Mouse (Mus musculus): ENCODE measurements at regions not wholly inside any gene's neighbourhood (a gene's known extent, or its start where the extent isn't known, plus 50 kb on each side); places are given as distances from the start of the nearest gene placed in this dataset.

DNA sequence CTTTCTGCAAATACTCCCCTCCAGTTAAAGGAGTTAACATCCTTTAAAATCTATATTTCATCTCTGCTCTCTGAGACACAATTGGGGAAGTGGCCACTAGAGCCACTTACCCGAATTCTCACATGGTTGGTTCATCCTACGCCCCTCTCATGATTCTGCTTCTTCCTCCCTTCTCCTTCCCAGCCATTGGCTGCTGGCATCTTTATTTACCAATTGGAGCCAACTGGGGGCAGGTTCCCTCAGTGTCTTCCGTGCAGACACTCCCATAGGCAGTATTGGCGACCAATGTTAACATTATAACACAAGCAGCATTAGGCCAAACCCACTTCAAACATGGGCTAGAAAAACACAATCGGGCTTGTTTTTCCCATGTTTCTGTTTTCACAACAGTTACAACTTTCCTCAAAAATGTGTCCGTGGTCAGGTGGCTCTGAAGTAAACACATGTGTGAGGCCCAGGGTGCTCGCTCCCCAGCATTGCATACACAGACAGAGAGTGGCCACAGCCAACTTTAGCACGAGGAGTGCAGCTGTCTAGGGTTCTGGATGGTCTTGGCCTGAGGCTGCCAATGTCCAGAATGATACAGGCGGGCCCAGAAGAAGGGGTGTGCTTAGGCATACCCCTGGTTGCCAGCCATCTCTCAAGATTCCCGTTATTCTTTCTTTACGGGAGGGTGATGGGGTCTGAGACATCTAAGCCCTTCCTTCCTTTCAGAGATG is 119.1 kb downstream of the Zfp706 start:
- DNase-seq (ENCODE audit: low spot score) = no peak

DNA sequence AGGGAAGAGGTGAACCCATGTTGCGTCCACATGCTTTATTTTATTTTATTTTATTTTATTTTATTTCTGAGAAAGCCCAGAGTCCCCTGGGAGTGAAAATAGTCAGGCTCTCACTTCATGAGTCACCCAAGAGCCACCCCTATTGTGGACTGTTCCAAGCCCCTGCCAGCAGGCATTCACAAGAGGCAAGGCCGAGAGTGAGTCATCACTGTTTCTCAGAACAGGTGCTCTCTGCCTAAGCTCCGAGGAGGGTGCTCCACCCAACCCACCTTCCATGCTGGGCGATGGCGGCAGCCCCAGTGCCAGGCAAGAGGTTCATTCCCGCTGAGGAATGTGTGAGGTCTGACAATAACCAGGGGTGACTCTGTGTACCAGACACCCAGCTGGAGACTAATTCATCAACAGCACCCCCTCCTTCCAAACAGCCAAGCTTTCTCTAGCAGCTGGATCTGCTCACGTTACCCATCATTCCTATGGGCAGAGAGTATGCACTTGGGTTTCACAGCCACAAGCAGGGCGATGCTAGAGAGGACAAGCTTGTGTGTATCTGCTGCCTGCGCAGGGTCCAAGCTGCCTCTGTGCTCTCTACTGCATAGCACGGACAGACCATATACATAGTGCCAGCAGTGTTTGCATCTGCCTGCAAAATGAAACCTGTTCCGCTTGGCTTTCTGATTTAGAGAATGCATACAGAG is 122.8 kb downstream of the Zfp706 start:
- DNase-seq (ENCODE audit: low spot score) = no peak

DNA sequence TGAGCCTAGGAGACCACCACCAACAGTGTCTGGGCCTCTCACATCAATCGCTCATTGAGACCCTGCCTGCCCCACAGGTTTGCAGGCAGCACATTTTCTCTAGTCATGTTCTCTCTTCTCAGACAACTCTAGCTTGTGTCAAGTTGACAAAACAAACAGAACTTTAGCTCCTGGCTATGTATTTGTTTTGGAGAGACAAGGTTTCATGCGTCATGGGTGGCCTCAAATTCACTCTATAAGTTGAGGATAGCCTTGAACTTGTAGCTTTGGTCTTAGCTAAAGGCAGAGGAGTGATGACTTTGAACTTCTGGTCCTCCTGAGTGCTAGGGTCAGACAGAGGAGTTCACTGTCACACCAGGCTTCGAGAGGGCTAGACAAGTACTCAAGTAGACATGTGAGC is 123.5 kb downstream of the Zfp706 start:
- no peak for DNase-seq (ENCODE audit: low spot score)

DNA sequence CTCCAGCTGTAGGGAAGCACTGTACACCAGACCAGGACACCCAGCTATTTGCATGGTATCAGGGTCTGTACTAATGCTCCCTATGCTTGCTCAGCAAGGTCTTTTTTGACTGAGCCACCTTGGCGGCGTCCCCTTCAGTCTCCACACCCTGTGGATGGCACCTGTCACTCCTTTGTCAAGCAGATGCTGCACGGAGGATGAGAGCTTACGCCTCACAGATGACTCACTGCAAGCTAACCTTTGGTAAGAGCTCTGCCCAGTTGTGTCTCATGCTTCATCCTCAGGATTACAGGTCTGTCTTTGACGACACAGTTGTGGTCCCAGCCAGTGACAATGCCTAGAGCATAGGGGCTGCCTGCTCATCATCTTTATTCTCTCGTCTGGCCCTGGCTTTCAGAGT is 124.4 kb downstream of the Zfp706 start:
- DNase-seq (ENCODE audit: low spot score) = no peak

DNA sequence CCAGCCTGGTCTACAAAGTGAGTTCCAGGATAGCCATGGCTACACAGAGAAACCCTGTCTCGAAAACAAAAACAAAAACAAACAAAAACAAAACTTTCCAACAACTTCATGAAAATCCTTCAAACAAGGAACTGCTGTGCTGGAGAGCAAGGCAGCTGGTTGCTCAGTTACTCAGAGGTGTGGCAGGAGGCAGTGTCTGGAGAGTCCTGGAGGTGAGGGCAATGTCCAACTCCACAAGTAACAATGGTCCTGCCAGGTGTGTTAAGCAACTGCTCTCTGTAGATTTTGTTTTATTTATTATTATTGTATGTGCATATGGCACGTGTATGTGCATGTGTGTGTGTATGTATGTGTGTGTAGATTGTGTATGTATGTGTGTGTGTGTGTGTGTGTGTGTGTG is 126.0 kb downstream of the Zfp706 start:
- no peak for DNase-seq (ENCODE audit: low spot score)

DNA sequence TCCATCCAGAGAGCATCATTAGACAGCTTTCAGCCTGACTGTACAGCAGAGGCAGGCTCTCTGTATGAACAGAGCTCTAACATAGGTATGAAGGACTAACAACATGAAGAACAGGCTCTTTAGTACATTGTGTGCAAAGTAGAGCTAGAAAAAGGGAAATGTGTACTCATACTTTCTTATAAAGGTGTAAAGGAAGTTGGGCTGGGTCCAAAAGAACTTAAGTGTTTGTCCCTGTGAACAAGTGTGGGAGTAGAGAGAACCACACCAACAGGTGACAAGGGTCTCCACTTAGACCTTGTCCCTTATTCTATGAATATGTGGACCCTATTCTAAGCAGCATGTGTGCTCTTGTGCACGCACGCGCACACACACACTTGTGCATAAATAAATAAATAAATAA is 127.0 kb downstream of the Zfp706 start:
- no peak for DNase-seq (ENCODE audit: low spot score)

DNA sequence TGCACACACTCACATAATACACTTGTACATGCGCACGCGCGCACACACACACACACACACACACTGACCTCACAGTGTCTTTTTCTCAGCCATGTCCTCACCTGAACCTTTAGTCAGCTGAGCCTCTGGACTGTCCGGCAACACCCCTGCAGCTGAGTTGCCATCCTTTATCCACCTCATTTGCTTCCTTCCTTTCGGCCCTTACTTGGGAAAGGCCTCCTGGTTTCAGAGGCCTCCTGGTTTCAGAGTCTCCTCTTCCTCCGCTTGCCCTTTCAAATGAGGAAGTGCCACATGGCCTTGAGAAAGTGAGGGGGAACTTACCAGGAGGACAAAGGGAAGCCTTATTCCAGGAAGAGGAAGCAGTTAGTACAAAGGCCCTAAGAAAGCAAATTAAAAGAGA is 128.0 kb downstream of the Zfp706 start:
- DNase-seq (ENCODE audit: low spot score) = no peak

DNA sequence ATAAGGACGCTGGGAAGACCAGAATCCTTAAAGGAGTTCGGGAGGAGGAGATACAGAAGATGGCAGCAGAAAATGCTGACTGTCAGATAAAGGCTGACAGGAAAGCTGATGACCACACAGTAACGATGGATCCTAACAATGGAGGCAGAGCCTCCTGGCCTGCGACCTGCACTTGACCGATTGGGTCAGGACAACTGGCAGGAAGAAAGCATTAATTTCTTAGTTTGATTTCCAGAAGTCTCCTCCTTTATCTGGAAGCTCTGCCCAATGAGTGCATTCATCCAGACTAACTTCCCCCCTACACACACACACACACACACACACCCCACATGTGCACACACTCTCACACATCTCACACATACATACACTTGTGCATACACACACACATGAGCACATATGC is 128.6 kb downstream of the Zfp706 start:
- no peak for DNase-seq (ENCODE audit: low spot score)

DNA sequence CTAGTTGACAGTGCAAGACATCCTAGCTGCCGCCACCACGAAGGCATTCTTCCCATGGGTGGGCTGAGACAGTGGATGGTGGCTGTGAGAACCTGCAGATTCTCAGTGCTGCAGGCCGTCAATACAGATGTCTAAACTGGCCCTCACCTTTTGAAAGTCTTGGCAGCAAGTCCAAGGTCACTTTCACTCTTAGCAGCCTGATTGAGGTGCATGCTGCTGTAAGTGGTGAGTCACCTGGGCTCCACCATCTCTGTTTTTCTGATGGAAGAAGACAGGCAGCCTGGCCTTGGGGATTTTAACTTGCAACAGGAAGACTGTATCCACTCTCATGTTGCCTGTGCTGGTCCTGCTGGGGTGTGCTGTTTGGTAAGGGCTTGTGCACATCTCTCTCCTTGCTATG is 129.3 kb downstream of the Zfp706 start:
- no peak for DNase-seq (ENCODE audit: low spot score)

DNA sequence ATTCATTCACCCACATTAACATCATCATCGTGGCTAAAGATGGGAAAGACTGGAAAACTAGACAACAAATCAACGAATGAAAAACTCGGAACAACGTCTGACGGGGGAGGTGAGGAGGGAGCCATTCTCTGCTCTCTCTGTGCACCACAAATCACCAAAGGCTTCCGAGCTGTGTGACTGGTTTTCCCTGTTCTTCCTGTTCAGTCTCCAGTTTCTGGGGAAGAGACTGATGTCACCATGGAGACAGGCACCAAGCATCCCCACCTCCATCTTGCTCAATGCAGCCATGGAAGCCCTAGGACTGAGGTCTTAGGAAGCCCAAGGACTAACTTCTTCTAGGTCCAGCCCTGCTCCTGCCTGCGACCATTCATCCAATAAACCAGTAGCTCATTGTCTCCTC is 130.1 kb downstream of the Zfp706 start:
- no peak for DNase-seq (ENCODE audit: low spot score)

DNA sequence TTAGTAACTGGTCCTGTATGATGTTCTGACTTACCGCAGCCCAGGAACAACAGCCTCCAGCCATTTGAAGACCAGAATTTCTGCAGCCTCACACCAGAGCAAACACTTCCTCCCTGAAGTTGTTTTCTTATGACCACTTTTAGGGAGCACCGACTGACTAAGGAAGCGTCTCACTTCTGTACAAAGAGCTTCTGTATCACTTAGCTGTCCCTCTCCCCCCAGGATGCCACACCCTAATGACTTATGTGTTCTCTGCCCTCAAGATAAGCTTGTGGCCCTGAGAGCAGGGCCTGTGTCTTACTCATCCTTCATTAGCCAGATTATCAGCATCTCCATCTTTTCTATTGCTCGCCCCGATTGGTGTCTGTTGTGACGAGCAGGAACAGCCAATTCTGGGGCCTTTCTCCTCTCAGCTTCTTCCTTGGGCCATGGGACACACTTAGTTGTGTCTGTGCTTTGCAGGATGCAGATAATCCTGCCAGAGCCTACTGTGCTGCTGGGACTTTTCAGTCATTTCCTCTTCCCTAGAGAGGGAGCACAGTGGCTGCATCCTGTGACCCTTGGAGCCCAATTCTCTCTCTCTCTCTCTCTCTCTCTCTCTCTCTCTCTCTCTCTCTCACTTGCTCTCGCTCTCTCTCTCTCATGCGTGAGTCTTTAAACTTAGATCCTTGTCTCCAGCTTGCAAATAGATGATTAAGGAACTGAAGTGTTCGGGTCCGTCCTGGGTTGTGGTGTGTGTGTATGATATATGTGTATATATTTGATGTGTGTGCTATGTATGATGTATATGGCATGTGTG is 131.4 kb downstream of the Zfp706 start:
- DNase-seq (ENCODE audit: low spot score) = no peak

DNA sequence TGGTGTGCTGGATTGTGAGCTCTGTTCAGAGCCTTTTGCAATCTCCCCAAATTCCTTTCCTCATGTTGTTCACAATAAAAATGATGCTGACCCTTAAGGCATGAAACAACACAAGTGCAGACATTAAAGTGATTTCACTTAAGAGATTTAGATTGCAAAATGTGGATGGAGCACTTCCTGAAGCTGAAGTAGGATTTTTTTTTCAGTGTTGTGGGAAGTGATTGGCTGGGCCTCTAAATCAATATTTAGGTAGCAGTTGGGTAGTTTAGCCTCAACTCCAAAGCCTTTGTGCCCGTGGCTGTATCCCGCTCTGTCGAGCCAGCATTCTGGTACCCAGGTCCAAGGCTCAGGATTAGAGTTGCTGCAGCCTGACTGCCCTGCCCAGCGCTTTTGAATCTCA is 133.0 kb downstream of the Zfp706 start:
- DNase-seq (ENCODE audit: low spot score) = no peak

DNA sequence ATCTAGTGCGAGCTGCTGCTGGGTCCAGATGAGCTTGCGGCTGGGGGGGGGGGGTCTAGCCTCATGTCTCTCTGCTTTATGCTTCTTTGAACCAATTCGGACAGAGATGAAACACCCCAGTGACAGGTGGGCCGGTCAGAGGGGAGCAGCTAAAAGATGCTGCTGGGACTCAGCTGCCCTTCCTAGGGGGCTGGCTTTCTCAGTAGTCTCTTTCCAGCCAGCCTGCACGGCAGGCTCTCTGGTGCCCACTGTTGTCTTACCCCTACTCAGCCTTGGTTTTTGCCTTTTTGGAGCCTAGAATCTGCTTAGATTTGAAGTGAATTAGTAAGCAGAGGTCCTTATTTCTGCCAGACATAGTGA is 133.7 kb downstream of the Zfp706 start:
- no peak for DNase-seq (ENCODE audit: low spot score)

DNA sequence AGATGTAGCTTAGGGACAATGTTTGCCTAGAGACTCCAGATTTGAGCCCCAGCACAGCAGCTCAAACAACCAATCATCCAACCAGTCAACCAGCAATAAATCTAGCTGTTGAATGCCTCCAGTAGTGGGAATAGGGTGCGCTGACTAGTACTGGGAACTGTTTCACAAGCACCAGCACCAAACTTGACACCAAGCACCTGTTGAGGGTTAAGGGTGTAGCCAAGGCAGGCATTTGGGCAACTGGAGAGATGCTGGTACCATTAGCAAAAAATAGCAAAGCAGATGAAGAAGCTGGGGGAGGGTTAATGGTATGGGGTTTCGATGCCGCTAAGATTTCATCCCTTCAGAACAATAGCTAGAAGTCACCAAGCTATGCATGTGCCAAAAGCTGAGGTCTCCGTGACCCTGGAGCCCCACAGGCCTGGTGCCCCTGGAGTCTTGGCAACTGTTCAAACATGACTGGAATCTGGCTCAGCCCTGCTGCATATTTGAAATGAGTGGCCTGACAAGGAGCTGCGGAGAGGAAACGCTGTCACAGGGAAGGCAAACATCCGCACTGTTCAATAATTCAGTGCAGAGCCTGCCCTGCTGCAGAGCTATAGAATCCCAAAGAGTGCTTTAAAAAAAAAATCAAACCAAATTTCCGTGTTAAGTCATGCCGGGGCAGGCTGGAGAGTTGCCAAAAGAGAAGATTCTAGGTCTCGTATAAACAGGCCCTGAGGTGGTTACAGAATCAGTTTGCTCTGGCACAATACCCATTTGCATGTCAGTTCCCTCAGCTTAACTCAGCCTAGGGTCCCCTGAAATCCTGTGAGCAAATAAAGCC is 134.3 kb downstream of the Zfp706 start:
- peak; percentile 19 for DNase-seq (ENCODE audit: low spot score)

DNA sequence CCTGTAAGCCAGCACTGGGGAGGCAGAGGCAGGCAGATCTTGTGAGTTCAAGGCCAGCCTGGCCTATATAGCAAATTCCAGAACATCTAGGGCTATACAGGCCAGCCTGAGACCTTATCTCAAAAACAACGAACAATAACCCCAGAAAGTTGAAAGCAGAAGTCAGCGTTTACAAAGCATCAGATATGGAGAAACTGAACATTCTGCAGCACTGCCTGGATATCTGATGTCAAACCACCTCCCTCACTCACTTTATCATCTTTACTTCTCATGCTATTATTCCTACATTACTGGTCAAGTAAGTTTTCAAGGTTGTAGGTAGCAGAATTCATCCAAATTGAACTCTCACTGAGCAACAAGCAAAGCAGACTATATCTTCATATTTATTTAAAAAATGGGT is 135.0 kb downstream of the Zfp706 start:
- DNase-seq (ENCODE audit: low spot score) = no peak

DNA sequence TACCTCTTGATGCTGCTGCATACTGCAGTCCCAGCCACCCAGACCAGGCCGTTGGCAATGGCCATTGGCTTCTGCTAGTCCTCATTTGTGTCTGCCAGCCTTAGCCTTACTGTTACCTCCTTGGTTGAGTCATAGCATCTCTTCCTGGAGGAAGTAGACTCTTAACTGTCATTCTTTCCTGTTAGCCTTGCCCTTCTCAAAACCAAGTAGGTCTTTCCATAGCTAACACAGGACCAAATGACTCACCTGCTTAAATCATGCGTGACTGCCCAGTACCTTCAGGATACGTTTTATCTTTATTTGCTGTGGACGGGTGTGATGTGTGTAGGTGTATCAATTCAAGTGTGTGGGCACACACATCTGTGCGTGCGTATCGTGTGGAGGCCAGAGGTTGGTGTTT is 136.9 kb downstream of the Zfp706 start:
- no peak for DNase-seq (ENCODE audit: low spot score)

DNA sequence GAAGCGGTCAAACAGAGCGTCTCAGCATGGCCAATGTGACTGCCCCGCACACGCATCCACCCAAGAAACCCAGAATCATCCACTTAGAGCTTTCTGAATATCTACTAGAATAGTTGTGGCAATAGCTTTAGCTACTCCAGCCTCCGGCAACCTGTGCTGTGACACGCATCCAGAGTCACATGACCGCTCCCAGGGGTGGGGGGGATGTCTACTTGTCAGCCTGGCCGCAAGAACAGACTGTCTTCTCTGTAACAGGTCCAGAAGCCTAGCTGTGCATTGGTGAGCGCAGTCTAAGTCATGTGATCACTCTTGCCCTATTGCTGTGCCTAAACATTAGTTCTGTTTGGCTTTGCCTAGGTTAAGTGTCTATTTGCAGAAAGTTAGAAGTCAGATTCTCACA is 137.5 kb downstream of the Zfp706 start:
- DNase-seq (ENCODE audit: low spot score) = no peak

DNA sequence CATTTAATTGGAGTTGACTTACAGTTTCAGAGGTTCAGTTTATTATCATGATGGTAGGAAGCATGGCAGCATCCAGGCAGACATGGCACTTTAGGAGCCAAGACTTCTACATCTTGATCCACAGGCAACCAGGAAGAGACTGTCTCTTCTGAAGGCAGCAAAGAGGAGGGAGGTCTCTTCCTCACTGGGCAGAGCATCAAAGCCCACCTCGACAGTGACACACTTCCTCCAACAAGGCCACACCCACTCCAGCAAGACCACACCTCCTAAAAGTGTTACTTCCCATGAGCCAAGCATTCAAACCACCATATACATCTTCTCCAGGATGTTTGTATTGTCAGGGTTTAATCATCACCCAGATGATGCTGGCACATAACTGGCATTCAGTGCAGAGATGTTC is 141.5 kb downstream of the Zfp706 start:
- no peak for DNase-seq (ENCODE audit: low spot score)

DNA sequence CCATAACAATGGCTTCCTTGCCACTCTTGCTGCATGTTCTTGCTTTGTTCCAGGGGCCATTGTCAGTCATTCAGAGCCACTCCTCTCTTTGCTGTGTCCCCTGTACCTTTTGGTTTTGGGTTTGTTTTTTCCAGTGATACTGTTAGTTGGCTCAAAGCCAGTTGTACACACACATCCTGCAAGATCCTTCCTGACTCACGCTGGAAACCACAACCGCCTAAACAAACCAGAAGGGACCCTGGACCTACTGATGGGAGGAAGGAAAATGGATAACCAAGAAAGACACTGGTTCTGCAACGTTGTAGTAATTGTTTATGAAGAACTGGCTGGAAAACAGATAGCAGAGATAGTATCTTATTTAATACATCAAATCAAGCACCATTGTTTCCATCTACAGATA is 142.2 kb downstream of the Zfp706 start:
- no peak for DNase-seq (ENCODE audit: low spot score)

DNA sequence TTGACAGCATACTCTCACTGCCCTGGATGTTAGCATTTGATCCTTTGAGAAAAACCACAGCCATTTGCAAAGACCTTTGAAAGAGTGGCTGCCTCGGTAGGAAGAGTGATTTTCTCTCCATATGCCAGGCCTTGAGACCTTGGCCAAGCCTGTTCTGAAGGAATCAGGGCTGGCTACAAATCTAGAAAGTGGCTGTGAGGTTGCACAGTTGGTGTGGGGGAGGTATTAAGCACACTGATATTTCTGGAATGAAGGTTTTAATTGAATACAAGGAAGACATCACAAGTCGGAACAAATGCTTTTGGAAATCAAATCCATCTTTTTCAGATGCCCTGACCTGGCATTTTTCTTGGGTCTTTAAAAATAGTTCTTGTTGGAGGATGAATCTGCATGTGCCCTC is 143.5 kb downstream of the Zfp706 start:
- DNase-seq (ENCODE audit: low spot score) = no peak

DNA sequence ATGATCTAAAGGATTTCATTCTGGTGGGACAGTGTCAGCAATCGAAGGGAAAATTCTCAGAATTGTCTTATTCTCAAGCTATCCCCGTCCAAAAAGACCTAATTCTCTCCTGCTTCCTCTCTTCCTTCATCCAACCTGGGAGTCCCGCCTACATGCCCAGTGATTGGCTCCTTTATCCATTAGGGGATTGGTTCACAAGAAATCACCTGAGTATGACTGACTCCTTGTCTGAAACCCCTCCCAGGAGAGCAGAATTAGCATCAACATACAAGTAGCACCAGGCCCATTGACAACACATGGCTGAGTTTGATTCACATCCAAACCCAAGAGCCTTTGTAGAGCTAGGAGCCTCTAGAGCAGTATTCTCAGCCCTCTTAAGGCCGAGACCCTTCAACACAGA is 148.9 kb downstream of the Zfp706 start:
- no peak for DNase-seq (ENCODE audit: low spot score)

DNA sequence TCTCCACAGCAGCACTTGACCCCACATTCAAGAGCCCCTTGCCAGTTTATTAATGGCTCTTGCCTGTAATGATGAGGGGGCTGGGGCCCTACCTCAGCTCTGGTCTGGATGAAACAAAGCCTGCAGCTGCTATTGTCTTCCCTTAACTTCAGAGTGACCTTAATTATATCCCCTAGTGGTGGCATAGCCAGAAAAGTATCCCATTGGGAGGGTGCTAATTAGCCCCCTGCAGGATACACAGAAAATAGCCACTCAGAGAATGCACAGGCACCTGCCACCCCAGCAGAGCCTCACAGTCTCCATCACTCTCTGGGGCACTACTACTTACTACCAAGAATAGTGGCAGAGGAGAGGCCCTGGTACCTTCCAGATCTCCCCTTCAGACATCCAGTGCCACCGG is 150.0 kb downstream of the Zfp706 start:
- DNase-seq (ENCODE audit: low spot score) = no peak

All from ovary, postnatal 14 days (tissue).